Mouse (Mus musculus) forebrain, embryonic 12.5 days (tissue): Measurements from ENCODE around the gene Timd2. TPM values are rescaled to one million over a fixed set of nuclear protein-coding genes. Genes with fewer than 3 reads are reported as not detected.
"Not testable (repeated sequence)": the region's sequence is repeated elsewhere in the genome, so short reads cannot be mapped to it uniquely, and the experiment has no call there.

Experiments
- ATAC-seq: fragments of 200-750 bp; cut with Nextera tagmentation; 2 replicates; pipeline ENCODE4 v1.8.0; 2017; ENCODE audit warnings: moderate TSS enrichment; ENCODE audit not compliant: low FRiP score
- H3K27ac ChIP-seq: fragments of 300-500 bp; sonication (generic); 2 replicates; pipeline ENCODE4 v1.5.1; 2016; ENCODE audit warnings: mild to moderate bottlenecking
- H3K27me3 ChIP-seq: fragments of 300-500 bp; sonication (generic); 2 replicates; pipeline ENCODE4 v1.6.1; 2016; ENCODE audit warnings: mild to moderate bottlenecking
- H3K36me3 ChIP-seq: fragments of 300-500 bp; sonication (generic); replicated peaks from 2 replicates; pipeline ENCODE4 v1.6.1; 2016; ENCODE audit warnings: mild to moderate bottlenecking
- H3K4me1 ChIP-seq: fragments of 300-500 bp; sonication (generic); 2 replicates; pipeline ENCODE4 v1.6.1; 2016
- H3K4me2 ChIP-seq: fragments of 300-500 bp; sonication (generic); 2 replicates; pipeline ENCODE4 v1.6.1; 2016; ENCODE audit warnings: mild to moderate bottlenecking, moderate library complexity
- H3K4me3 ChIP-seq: fragments of 300-500 bp; sonication (generic); replicated peaks from 2 replicates; pipeline ENCODE4 v1.5.1; 2016; ENCODE audit warnings: mild to moderate bottlenecking
- H3K9ac ChIP-seq: fragments of 300-500 bp; sonication (generic); 2 replicates; pipeline ENCODE4 v1.6.1; 2016; ENCODE audit warnings: mild to moderate bottlenecking
- H3K9me3 ChIP-seq: fragments of 300-500 bp; sonication (generic); 2 replicates; pipeline ENCODE4 v1.6.1; 2016
- WGBS: fragments of 180-500 bp; shearing (Covaris S2); methylation state at CpG from one replicate; pipeline ENCODE4 v1.1.7; 2016; 5-methylcytosine and 5-hydroxymethylcytosine counted together
- polyA plus RNA-seq: library from polyadenylated mRNA; unstranded; fragments of >200 nt; fragmentation: Nextera tagmentation; extraction: Ambion mirVana; gene quantifications from 2 replicates; pipeline ENCODE4 v1.2.1, GENCODE M21; 2016

Gene Timd2
- not detected in 2 replicates for polyA plus RNA-seq

GRCm38 (mm10) chr11:46706664-46707356, at the start of gene Timd2:
Timd2 (minus strand) TSS chr11:46707061.
- H3K9ac ChIP-seq, result no peak within 1 kb of the TSS
- no peak within 1 kb of the TSS for H3K27ac ChIP-seq
- H3K9me3 ChIP-seq, result no peaks in the 10 kb centered on the region
- H3K4me1 ChIP-seq, result no peaks in the 10 kb centered on the region
- no peaks in the 10 kb centered on the region for H3K27me3 ChIP-seq
- WGBS, result 85% methylated on average over 6 of the region's 6 CpGs
- H3K4me2 ChIP-seq, result no peak within 1 kb of the TSS
- no peak for ATAC-seq
- H3K36me3 ChIP-seq, result no peaks in the 10 kb centered on the region
- H3K4me3 ChIP-seq, result no peak within 1 kb of the TSS

GRCm38 (mm10) chr11:46755714-46756113, 48.9 kb upstream of the Timd2 start:
- 0 out of 2 replicates have a peak, but pooled peaks have one; percentile 17 for ATAC-seq
- not testable (repeated sequence) for H3K36me3 ChIP-seq, H3K4me3 ChIP-seq, H3K4me2 ChIP-seq, H3K27me3 ChIP-seq, H3K9me3 ChIP-seq, H3K9ac ChIP-seq, H3K27ac ChIP-seq, H3K4me1 ChIP-seq
- 86% methylated on average over 6 of the region's 6 CpGs for WGBS

GRCm38 (mm10) chr11:46754669-46755068, 47.8 kb upstream of the Timd2 start:
- Histone ChIP-seq H3K27me3 (no peaks in the 10 kb centered on the region), H3K4me3 (no peak overlapping the region), H3K9ac (no peak overlapping the region), H3K4me1 (no peaks in the 10 kb centered on the region), H3K36me3 (no peaks in the 10 kb centered on the region), H3K9me3 (no peaks in the 10 kb centered on the region), H3K27ac (no peak overlapping the region), H3K4me2 (no peak overlapping the region)
- 34% methylated on average over 4 of the region's 4 CpGs for WGBS
- peak; percentile 72; the same call in 1 of the 2 replicates for ATAC-seq

- H3K4me1 ChIP-seq, result no peaks in the 10 kb centered on the region
- no peak for ATAC-seq
- no peaks in the 10 kb centered on the region for H3K9me3 ChIP-seq
- H3K4me2 ChIP-seq, result no peak overlapping the region
- H3K9ac ChIP-seq, result no peak overlapping the region
- H3K27ac ChIP-seq, result no peak overlapping the region
- H3K36me3 ChIP-seq, result no peaks in the 10 kb centered on the region
- no peak overlapping the region for H3K4me3 ChIP-seq
- 90% methylated on average over 2 of the region's 2 CpGs for WGBS
- H3K27me3 ChIP-seq, result no peaks in the 10 kb centered on the region
Observed at GRCm38 (mm10) chr11:46753662-46754061, 46.8 kb upstream of the Timd2 start.

GRCm38 (mm10) chr11:46747996-46748395, 41.1 kb upstream of the Timd2 start:
- Histone ChIP-seq H3K27ac (no peak overlapping the region), H3K4me2 (no peak overlapping the region), H3K9ac (no peak overlapping the region), H3K4me1 (no peaks in the 10 kb centered on the region), H3K27me3 (no peaks in the 10 kb centered on the region), H3K4me3 (no peak overlapping the region), H3K9me3 (no peaks in the 10 kb centered on the region), H3K36me3 (no peaks in the 10 kb centered on the region)
- WGBS, result 77% methylated on average over 2 of the region's 2 CpGs
- ATAC-seq, result no peak

- H3K4me3 ChIP-seq, result no peak overlapping the region
- no peaks in the 10 kb centered on the region for H3K4me1 ChIP-seq
- no peak overlapping the region for H3K27ac ChIP-seq
- no peak overlapping the region for H3K9ac ChIP-seq
- no peaks in the 10 kb centered on the region for H3K9me3 ChIP-seq
- 85% methylated on average over 3 of the region's 3 CpGs for WGBS
- no peaks in the 10 kb centered on the region for H3K36me3 ChIP-seq
- H3K27me3 ChIP-seq, result no peaks in the 10 kb centered on the region
- ATAC-seq, result no peak
- H3K4me2 ChIP-seq, result no peak overlapping the region
Observed at GRCm38 (mm10) chr11:46741716-46742115, 34.9 kb upstream of the Timd2 start.

GRCm38 (mm10) chr11:46740886-46741285, 34.0 kb upstream of the Timd2 start:
- Histone ChIP-seq H3K4me2 (no peak overlapping the region), H3K9ac (no peak overlapping the region), H3K36me3 (no peaks in the 10 kb centered on the region), H3K4me3 (no peak overlapping the region), H3K4me1 (no peaks in the 10 kb centered on the region), H3K27ac (no peak overlapping the region), H3K27me3 (no peaks in the 10 kb centered on the region), H3K9me3 (no peaks in the 10 kb centered on the region)
- no peak for ATAC-seq
- WGBS, result 88% methylated on average over 4 of the region's 4 CpGs

- no peaks in the 10 kb centered on the region for H3K9me3 ChIP-seq
- no peak for ATAC-seq
- no peak overlapping the region for H3K9ac ChIP-seq
- no peaks in the 10 kb centered on the region for H3K36me3 ChIP-seq
- no peaks in the 10 kb centered on the region for H3K27me3 ChIP-seq
- H3K4me2 ChIP-seq, result no peak overlapping the region
- no peak overlapping the region for H3K27ac ChIP-seq
- H3K4me3 ChIP-seq, result no peak overlapping the region
- 89% methylated on average over 4 of the region's 4 CpGs for WGBS
- no peaks in the 10 kb centered on the region for H3K4me1 ChIP-seq
Observed at GRCm38 (mm10) chr11:46739501-46739900, 32.6 kb upstream of the Timd2 start.

GRCm38 (mm10) chr11:46735076-46735475, 28.2 kb upstream of the Timd2 start, which contains the start of gene Havcr1:
Havcr1 (plus strand) TSS chr11:46735080.
- not testable (repeated sequence) for H3K9ac ChIP-seq, H3K4me1 ChIP-seq, H3K4me2 ChIP-seq, H3K36me3 ChIP-seq, H3K27me3 ChIP-seq, H3K4me3 ChIP-seq, ATAC-seq, H3K27ac ChIP-seq, H3K9me3 ChIP-seq
- 100% methylated on average over 1 of the region's 1 CpGs for WGBS

- H3K9ac ChIP-seq, result no peak overlapping the region
- no peaks in the 10 kb centered on the region for H3K4me1 ChIP-seq
- no peaks in the 10 kb centered on the region for H3K27me3 ChIP-seq
- no peak for ATAC-seq
- H3K27ac ChIP-seq, result no peak overlapping the region
- WGBS, result 53% methylated on average over 1 of the region's 1 CpGs
- H3K36me3 ChIP-seq, result no peaks in the 10 kb centered on the region
- no peaks in the 10 kb centered on the region for H3K9me3 ChIP-seq
- H3K4me2 ChIP-seq, result no peak overlapping the region
- H3K4me3 ChIP-seq, result no peak overlapping the region
Observed at GRCm38 (mm10) chr11:46734617-46735016, 27.8 kb upstream of the Timd2 start.

- Histone ChIP-seq H3K4me1 (no peaks in the 10 kb centered on the region), H3K4me2 (no peak overlapping the region), H3K9me3 (no peaks in the 10 kb centered on the region), H3K36me3 (no peaks in the 10 kb centered on the region), H3K27me3 (no peaks in the 10 kb centered on the region), H3K4me3 (no peak overlapping the region), H3K27ac (no peak overlapping the region), H3K9ac (no peak overlapping the region)
- no peak; the same call in 1 of the 2 replicates for ATAC-seq
- 66% methylated on average over 6 of the region's 6 CpGs for WGBS
Observed at GRCm38 (mm10) chr11:46733242-46733789, 26.5 kb upstream of the Timd2 start.

GRCm38 (mm10) chr11:46731541-46732070, 24.7 kb upstream of the Timd2 start:
- H3K9me3 ChIP-seq, result no peaks in the 10 kb centered on the region
- H3K27ac ChIP-seq, result no peak overlapping the region
- H3K27me3 ChIP-seq, result no peaks in the 10 kb centered on the region
- H3K9ac ChIP-seq, result no peak overlapping the region
- no peak overlapping the region for H3K4me2 ChIP-seq
- no peaks in the 10 kb centered on the region for H3K36me3 ChIP-seq
- no peak overlapping the region for H3K4me3 ChIP-seq
- WGBS, result 87% methylated on average over 11 of the region's 11 CpGs
- no peaks in the 10 kb centered on the region for H3K4me1 ChIP-seq
- ATAC-seq, result no peak

- Histone ChIP-seq H3K27ac (no peak overlapping the region), H3K9me3 (no peaks in the 10 kb centered on the region), H3K4me2 (no peak overlapping the region), H3K9ac (no peak overlapping the region), H3K27me3 (no peaks in the 10 kb centered on the region), H3K4me1 (no peaks in the 10 kb centered on the region), H3K4me3 (no peak overlapping the region), H3K36me3 (no peaks in the 10 kb centered on the region)
- no peak for ATAC-seq
- WGBS, result 84% methylated on average over 5 of the region's 5 CpGs
Observed at GRCm38 (mm10) chr11:46698830-46699229, 8.0 kb downstream of the Timd2 start.
